In genomic region chr17:76500446-76500845, GRCm38 (mm10) we compare ENCODE assay signal across 21 mouse cellular contexts.
"Had no signal": no experiment of that assay in that cellular context is flagged by ENCODE, and none has a peak within 500 bp of the region (broad histone marks: within the 10 kb centered on the region; RNA-seq: fewer than 3 reads in every experiment).

No protein-coding gene starts in this region.

- H3K4me3 ChIP-seq: lung, embryonic 15.5 days; megakaryocyte, embryonic 14.5 days; midbrain, embryonic 12.5 days; myocyte; neural tube, embryonic 13.5 days; neural tube, embryonic 15.5 days had no signal

- H3K9me3 ChIP-seq: midbrain, embryonic 12.5 days; neural tube, embryonic 13.5 days; neural tube, embryonic 15.5 days had no signal

- DNase-seq: lung, adult 2 months; lung, postnatal 14 days; lung, postnatal 36 days; midbrain, embryonic 14.5 days; retina, postnatal 1 day; right cerebral cortex, adult 18-20 months; right cerebral cortex, postnatal 25 days; right cerebral cortex, postnatal 4 days; spleen, adult 18-20 months; thymus, adult 18-20 months; thymus, postnatal 14 days; thymus, postnatal 36 days had no signal

- H3K27ac ChIP-seq: lung, embryonic 15.5 days; macrophage; midbrain, embryonic 12.5 days; neural tube, embryonic 13.5 days; neural tube, embryonic 15.5 days had no signal

- H3K4me2 ChIP-seq: lung, embryonic 15.5 days; midbrain, embryonic 12.5 days; neural tube, embryonic 13.5 days; neural tube, embryonic 15.5 days had no signal

- ATAC-seq: lung, postnatal 0 days; midbrain, embryonic 16.5 days had no signal

- H3K9ac ChIP-seq: lung, embryonic 15.5 days; midbrain, embryonic 12.5 days; neural tube, embryonic 13.5 days; neural tube, embryonic 15.5 days had no signal

- H3K36me3 ChIP-seq: lung, embryonic 15.5 days; midbrain, embryonic 12.5 days; neural tube, embryonic 13.5 days; neural tube, embryonic 15.5 days had no signal

- H3K4me1 ChIP-seq: lung, embryonic 15.5 days; megakaryocyte, embryonic 14.5 days; midbrain, embryonic 12.5 days; neural tube, embryonic 13.5 days; neural tube, embryonic 15.5 days had no signal

- H3K27me3 ChIP-seq: lung, embryonic 15.5 days; megakaryocyte, embryonic 14.5 days; midbrain, embryonic 12.5 days; neural tube, embryonic 13.5 days; neural tube, embryonic 15.5 days had no signal
